Comparison of ENCODE assay signal across 8 mouse cellular contexts in the genomic region with DNA sequence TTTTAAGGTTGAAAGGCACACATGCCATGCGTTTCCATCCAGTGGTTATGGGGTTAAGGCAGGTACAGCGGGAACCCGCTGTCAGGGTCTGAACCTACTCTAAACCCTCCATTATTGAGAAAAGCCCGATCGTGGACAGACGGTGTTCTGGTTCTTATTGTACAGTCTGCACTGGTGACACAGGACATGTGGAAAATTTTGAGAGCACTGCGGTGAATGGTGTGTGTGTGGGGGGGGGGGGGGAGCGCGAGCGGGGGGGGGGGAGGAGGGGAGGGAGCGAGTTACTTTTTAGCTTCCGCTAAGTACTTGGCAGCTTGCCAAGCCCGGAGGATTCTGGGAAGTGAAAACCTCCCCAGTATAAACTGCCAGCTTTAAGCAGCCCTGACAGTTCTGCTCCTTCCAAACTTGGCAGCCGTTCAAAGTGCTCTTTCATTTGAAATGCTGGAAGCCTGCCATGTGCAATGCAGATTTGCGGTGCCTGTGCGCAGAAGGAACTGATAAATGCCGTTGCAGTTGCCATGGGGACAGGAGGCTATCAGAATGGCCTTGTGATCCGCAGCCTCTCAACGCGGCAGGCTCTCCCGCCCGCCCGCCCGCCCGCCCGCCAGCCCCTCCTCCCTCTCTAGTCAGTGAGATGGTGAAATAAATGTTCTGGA. TPM values are rescaled to one million over a fixed set of nuclear protein-coding genes. Genes with fewer than 3 reads are reported as not detected.
DNase-seq lines count a peak whose midpoint lies in the region; ATAC-seq lines count a peak whose summit lies in the region.

No protein-coding gene starts in this region.

- H3K4me3 ChIP-seq in intestine, embryonic 16.5 days (ENCODE audit: low read length): peak overlapping the region; percentile 48

- peak; percentile 89 for ATAC-seq in intestine, embryonic 16.5 days

- under 1% methylated on average over 24 of the region's 26 CpGs for WGBS in intestine, embryonic 16.5 days

- no peaks in the 10 kb centered on the region for H3K27me3 ChIP-seq in intestine, embryonic 16.5 days (replicated peaks; ENCODE audit: control insufficient read depth, insufficient read depth, low read length)

- intact Hi-C loops in left cerebral cortex, postnatal 25 days (cut with DNase I): loop anchor here (1.0 kb wide), 2 partner anchors 53 to 93 kb away; partner anchors contain the start of gene Cipc

- peak overlapping the region; percentile 99 for H3K27ac ChIP-seq in intestine, embryonic 16.5 days (ENCODE audit: low read length)

- no peaks in the 10 kb centered on the region for H3K9me3 ChIP-seq in intestine, embryonic 16.5 days (ENCODE audit: control insufficient read depth, low read length)

- peak overlapping the region; percentile 82 for H3K4me2 ChIP-seq in intestine, embryonic 16.5 days (ENCODE audit: low read depth, low read length)

- peak; percentile 98 for DNase-seq in adrenal gland, postnatal 10 days
- peak; percentile 90 for DNase-seq in embryo, embryonic 9.5 days (ENCODE audit: extremely low spot score)
- DNase-seq in gastrocnemius, postnatal 4 days (ENCODE audit: low spot score in 2 of 2): peak; percentile 95 to 99
- peak; percentile 99 for DNase-seq in left cerebral cortex, postnatal 25 days (ENCODE audit: low spot score in 2 of 2)
- peak; percentile 97 for DNase-seq in mesoderm, embryonic 11.5 days (ENCODE audit: low read depth, low spot score)
- DNase-seq in right cerebral cortex, postnatal 25 days: peak; percentile 95
- DNase-seq in urinary bladder, postnatal 36 days (ENCODE audit: low spot score in 2 of 2): peak; percentile 93 to 94

- H3K36me3 ChIP-seq in intestine, embryonic 16.5 days (ENCODE audit: control insufficient read depth, insufficient read depth, low read length): no peaks in the 10 kb centered on the region

- peak overlapping the region; percentile 71 for H3K9ac ChIP-seq in intestine, embryonic 16.5 days (ENCODE audit: low read depth, low read length)

- peaks cover 80% of the 10 kb centered on the region for H3K4me1 ChIP-seq in intestine, embryonic 16.5 days (ENCODE audit: control insufficient read depth, insufficient read depth, low read length)

RNA-seq across cellular contexts. Expression of gene Irf2bpl, which starts 9.7 kb away (rescaled TPM):
- 10 to 100 TPM; 39.7 to 53.2 TPM for total RNA-seq in adrenal gland, postnatal 10 days (2021)
- 10 to 100 TPM; 43.2 to 44.8 TPM for total RNA-seq in gastrocnemius, postnatal 4 days (2021)
- polyA plus RNA-seq in intestine, embryonic 16.5 days (2015; fragmentation: Nextera tagmentation; extraction: Ambion mirVana): 8.2 and 10.9 TPM in 2 replicates
- total RNA-seq in left cerebral cortex, postnatal 25 days (2021): 10 to 100 TPM; 61.9 to 78.7 TPM

RNA-seq across cellular contexts. Expression of gene Cipc, which starts 52.5 kb away (rescaled TPM):
- total RNA-seq in adrenal gland, postnatal 10 days (2021): 10 to 100 TPM; 21.0 to 23.7 TPM
- total RNA-seq in gastrocnemius, postnatal 4 days (2021): 10 to 100 TPM; 21.5 to 31.1 TPM
- polyA plus RNA-seq in intestine, embryonic 16.5 days (2015; fragmentation: Nextera tagmentation; extraction: Ambion mirVana): 7.9 and 9.5 TPM in 2 replicates
- 10 to 100 TPM; 79.9 to 87.8 TPM for total RNA-seq in left cerebral cortex, postnatal 25 days (2021)

Comparison
In these comparisons a context has a peak if more than half of its experiments do, and no peak if none do; other contexts are left out.
1. Peak in every context shown above with its lines: DNase-seq, ATAC-seq, H3K4me3 ChIP-seq and H3K27ac ChIP-seq.